Mouse (Mus musculus): ENCODE data around the gene Ints1.

The Ints1 gene

DNA sequence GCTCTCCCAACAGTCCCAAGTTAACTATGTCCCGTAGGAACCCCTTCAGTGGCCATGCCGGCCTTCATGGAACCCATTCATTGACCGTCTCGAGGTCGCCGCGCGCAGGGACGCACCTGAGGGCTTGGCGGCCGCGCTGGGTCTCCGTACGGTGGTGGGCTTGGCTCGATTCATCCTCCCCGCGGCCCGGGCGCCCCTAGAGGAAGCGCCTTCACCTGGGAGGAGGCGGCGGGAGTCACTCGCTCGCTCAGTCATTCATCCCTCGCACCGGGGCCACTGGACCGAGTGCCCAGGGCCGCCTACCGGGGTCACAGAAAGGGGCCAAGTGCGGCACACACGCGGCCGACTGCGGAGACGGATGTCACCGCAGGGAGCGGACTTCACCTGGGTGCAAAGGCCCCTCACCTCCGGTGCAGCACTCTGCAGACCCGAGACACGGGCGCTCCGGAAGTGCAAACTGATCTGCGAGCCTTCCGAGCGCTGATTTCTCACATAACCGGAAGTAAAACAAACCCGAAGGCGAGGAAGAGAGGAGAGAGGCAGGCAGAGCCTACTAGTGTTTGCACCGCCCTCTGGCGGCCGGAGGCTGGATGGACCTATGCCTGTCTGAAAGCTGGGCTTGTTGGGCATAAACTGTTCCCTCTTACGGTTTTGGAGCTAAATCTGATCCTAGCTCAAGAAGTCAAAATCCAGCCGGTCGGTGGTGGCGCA lies at the start of gene Ints1:
TSS of gene Ints1 (minus strand) at position 459 of the 711 bp plus-strand sequence.
- DNase-seq = peak; percentile 95

DNA sequence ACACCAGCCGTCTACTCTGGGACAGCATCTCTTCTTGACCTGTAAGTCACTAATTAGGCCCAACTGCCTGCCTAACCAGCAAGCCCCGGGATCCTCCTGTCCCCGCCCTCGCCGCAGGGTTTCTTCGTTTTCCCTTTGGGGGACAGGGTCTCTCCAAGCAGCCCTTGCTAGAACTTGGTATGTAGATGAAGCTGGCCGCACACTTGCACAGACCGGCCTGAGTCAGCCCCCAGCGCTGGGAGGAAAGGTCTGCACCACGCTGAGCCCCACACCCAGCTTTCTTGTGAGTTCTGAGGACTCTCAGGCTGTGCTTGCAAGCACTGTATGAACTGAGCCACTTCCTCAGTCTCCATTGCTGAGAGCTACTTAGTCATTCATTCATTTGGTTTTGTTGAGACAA lies 49.1 kb upstream of the Ints1 start:
- DNase-seq = no peak

DNA sequence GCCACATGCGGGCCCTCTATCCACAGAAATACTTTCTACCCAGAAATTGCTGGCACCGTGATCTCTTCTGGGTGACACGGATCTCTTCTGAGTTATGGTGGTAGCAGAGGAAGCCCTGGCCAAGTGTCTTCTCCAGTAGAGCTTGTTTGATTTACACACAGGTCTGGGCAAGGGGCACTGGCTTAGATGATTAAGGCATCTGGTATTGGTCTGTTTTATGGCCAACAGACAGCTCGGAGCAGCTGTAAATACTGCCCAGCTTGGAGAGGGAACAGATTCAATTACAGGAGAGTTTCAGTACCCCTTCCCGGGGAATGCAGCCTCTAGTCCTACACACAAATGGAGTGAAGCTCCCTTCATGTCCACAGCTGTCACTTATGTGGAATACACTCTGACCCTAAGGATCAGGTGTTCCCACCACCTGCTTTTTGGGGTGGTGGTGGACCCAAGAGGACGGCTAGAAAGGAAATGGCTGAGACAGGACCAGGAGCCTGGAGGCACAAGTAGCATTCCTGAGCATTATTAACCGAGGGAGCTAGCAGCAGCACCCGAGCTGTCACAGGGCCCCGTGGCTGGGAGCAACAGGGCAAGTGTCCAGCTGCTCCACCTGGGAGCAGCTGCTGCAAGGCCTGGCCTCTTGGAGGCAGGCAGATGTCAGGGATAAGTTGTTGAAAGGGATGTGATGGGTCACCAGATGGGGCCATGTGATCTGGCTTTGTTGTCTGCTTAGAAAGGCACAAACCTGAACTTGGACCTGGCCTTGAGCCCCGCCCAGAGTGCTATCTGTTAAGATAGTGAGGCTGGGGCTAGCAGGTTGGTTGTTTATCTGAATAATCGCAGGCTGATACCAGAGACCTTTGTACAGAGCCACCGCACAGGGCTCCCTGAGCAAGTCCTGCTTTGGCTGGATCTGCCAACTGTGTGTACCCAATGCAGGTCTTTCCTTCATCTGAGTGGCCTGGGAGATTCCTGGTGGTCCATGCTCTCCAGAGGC lies 46.3 kb upstream of the Ints1 start:
- no peak for DNase-seq

GRCm38 (mm10) chr5:139819538-139820181 lies 44.2 kb upstream of the Ints1 start, which contains the start of gene Tmem184a:
TSS of gene Tmem184a (minus strand) at chr5:139819917.
- no peak for DNase-seq

DNA sequence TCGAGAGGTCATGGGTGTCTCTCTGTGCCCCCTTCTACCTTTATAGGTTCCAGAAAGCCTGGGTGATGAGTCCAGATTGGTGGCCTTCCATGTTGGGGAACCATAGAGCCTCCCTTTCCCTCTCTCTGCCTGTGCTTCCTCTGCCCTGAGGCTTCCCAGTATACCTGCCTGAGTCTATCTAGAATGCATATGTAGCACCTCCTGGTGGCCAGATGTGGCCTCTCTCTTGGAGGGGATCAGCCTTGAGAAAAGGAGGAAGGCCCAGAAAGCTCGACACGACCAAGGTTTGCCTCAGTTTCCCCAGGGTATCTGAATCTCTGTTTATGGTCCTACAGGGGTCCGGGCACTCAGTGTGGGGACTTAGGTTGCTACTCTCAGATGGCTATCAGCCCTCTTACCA lies 43.3 kb upstream of the Ints1 start:
- DNase-seq = no peak

DNA sequence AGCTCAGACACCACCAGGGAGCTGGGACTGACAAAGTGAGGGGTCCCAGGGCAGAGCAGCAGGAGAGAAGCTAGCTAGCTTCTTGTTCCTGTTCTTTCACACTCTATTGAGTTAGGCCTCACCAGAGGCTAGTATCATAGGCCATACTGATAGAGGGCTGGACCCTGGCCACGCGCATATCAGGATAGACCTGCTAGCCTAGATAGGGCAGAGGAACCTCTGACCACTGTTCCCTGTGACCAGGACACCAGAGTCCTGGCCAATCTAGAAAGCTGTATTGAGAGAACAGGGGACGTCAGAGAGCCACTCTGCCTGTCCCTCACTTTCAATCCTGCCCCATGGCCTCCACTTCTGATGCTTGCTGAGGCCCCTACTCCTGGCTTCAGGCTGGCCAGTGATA lies 42.6 kb upstream of the Ints1 start:
- no peak for DNase-seq

DNA sequence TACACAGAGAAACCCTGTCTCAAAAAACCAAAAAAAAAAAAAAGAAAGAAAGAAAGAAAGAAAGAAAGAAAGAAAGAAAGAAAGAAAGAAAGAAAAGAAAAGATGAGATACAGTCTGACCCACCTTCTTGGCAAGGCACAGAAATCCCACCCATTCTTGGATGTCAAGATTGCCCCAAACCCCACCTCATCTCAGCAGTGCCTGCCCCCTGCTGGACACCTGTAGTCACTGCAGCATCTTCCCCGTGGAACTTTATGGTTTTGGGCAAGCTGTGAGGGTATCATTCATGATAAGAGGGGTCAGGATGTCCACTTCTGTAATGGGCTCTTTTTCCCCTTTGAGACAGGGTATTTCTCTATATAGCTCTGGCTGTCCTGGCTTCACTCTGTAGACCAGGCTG lies 41.8 kb upstream of the Ints1 start:
- DNase-seq = no peak

- no peak for DNase-seq
These were observed 41.0 kb upstream of the Ints1 start for GRCm38 (mm10) chr5:139816445-139816844.

DNA sequence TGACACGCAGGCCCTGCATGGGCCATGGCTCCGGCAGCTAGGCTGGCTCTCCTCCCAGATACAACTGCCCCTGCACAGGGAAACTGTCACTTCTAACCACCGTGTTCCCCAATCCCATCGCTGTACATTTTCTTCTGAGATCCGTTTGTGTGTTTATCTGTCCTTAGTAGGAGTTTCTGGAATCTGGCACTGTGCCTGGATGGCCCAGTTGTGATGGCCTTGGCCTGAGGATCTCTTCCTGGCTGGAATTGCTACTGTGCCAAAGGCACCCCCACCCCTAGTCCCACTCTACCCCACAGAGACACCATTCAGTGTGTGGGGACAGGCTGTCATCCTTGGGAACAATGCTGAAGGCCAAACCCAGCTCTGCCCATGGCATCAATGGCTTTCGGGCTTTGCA lies 40.5 kb upstream of the Ints1 start:
- no peak for DNase-seq

GRCm38 (mm10) chr5:139813963-139814381 lies 38.5 kb upstream of the Ints1 start:
- DNase-seq = no peak

- DNase-seq = no peak
These were observed 37.6 kb upstream of the Ints1 start for GRCm38 (mm10) chr5:139813126-139813490.

DNA sequence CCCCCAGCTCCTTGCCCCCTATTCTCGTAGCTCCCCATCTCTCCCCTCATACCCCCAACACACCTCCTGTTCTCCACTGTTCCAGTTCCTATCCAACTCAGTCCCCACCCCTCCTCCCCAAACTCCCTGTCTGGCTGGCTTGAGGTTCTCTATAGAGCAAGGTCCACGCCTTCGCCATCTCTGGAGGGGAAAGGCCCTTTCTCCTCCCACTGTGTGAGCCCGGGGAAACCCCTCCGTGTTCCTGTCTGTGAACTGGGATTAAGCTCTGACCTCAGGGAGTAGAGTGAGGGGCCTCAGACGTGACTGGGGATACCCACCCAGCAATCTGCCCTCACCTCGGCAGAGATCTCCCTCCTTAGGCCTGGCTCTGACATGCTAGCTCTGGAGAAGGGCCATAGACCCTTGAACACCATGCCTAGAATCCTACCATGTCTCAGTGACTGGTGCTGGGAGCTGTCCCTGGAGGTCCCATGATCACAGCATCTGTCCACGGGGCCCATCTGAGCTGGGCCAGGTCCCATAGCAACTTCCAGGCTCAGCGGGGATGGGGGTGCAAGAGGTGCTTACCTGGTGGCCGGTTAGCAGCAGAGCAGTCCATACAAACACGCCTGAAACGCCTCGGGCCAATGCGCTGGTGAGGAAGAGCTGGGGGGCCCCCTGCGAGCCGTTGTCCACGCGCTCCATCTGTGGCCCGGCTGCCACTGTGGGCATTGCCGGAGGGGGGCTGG lies 37.1 kb upstream of the Ints1 start:
- no peak for DNase-seq

DNA sequence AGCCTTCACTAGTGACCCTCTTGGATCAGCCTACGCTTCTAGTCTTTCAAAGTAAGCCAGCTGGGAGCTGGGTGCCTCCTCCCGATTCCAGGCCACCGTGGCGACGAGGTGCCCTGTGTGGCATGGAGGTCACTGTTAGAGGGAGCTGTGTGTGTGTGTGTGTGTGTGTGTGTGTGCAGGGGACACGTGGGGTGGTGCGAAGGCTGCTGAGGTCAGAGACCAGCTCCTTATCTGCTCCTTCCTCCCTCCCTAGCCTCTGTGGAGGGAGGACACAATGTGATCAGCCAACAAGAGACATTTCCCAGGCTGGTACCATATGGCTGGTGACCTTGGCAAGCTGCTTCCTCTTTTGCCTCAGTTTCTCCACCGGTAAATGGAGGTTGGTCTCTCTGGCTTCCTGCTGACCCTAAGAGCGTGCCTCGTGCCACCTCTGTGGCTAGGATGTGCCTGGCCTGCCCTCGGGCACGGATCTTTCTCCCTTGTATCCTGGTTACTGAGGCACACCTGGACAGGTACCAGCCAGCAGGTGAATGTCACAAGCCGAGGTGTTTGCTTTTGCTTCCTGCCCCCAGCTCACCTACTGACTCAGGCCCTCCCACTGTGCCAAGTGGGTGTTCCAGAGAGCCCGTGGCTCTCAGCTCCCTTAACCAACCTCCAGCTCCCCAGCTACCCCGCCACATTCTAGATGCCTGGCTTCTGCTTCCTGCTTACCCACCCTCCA lies 36.4 kb upstream of the Ints1 start:
- DNase-seq = no peak

DNA sequence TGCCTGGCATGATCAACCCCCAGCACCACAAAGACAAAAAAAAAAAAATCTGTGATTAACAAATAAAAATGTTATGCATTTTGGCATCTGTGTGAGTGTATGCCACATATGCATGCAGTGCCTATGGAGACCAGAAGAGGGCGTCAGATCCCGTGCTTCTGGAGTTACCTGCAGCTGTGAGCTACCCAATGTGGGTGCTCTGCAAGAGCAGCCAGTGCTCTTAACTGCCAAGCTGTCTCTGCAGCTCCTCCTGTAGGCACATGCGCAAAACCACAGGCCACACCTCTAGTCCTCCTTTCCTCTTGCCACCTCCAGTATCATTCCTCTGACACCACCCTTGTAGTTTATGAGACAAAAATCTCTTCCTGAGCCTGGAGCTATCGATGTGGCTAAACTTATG lies 33.9 kb upstream of the Ints1 start:
- DNase-seq = no peak

DNA sequence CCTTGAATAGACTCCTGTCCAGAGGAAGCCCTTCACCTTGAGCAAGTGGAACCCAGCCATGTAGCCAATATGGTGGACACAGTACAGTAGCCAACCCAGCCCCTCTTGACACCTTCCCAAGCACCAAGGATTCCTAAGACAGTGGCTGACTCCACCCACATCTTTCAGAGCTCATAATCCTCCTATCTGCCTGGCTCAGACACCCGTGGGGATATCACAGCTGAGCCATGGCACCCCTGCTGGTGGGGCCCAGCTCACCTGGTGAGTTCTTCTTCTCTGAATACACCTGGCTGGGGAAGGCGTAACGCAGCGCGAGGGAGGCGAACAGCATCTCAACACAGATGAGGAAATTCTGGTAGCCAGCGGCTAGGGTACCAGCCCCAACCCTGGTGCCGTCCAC lies 30.4 kb upstream of the Ints1 start:
- no peak for DNase-seq

DNA sequence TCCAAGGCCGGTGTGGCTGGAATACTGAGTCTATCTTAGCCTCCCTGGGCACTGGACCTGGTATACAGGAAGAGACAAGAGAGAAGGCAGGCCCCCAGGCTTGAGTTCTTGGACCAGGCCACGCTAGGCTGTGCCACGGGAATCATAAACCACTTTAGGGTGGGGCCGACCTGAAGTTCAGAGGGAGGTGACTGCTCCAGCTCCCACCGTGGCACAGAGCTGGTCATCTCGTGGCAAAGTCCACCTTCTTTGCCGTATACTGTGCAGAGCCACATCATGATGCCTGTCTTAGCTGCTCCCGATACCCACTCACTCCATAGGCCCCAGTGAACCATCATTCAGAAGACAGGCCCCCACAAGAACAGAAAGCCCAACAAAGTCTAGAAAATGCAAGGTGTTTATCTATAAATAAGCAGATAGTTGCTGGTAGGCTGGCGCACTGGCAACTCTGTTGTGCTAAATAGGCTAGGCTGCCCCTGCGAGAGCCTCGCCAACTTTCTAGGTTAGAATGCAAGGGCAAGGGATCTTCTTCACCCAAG lies 29.2 kb upstream of the Ints1 start:
- DNase-seq = no peak

DNA sequence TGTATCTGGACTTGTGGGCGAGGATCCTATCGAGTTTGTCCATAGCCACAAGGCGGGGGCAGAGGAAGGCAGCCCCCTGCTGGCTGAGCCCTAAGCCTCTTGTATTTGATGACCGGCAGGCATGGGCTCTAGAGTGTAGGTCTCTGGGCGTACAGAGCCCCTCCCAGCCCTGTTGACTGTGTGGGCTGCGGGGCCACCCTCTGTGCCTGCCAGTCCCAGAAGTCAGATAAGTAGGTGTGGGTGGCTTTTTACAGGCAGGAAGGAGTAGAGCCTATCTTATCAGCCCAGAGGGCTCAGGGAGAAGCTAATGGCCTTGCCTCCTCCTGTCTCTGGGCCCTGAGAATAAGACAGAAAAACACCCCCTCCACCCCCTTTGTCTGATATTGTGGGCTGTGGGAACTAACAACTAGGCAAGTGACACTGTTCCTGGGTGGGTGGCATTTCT lies 28.7 kb upstream of the Ints1 start:
- DNase-seq = no peak

DNA sequence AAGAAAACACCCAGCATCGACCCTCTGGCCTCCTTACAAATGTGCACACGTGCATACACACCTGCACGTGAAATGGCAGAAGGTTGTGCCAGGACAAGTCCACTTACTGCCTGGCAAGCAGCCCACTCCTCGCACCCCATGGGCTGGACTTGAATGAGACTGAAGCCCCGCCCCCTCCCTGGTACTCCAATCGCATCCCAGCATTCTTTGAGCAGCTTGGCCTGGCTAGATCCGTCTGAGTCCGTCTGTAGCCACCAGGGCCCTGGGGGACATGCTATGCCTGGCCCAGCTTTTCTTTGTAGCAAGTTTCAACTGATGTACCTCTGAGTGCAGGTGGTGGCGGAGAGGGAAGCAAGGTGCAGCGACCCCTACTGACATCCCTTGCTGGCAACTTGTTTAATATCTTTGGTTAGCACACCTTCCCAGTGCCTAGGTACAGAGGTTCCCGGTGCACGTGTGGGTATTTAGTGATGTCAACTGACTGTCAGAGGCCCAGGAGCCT lies 28.2 kb upstream of the Ints1 start:
- no peak for DNase-seq

- DNase-seq = no peak
These were observed 27.7 kb upstream of the Ints1 start for GRCm38 (mm10) chr5:139803165-139803564.

DNA sequence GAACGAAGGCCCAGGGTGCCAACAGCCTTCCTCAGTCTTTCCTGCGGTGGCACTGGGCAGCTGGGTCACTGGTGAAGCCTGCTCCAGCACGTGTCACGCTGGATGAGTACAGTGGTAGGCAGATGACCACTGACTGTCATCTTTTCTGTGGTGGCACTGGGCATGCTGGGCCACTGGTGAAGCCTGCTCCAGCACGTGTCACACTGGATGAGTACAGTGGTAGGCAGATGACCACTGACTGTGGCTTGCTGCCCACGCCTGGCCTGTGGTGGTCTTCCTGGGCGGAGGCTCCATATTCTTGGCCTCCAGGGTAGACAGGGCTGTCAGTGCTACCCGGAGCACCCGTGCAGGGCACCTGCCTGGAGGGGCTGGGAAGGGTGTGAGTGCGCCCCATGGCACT lies 26.4 kb upstream of the Ints1 start:
- DNase-seq = no peak

DNA sequence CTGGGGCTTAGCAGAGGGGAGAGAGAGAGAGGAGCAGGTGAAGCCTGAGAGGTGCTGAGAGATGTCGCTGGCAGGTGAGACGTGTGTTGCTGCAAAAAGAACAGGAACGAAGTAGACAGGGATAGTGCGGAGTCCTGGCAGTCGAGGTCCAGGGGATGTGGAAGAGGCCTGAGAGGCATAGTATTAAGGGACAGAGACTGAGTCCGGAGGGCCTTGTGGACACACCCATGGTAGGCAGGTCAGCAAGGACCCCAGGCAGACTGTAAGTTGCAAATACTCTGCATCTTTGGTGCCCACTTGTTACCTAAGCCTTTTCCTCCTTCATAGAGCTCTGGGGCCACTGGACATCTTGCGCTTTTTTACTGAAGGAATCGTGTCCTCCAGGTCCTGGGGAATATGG lies 25.8 kb upstream of the Ints1 start:
- no peak for DNase-seq

All from cerebellum, adult 8-10 months (tissue).